Mouse (Mus musculus): Measurements from ENCODE around the gene Synpr.

The Synpr gene

DNA sequence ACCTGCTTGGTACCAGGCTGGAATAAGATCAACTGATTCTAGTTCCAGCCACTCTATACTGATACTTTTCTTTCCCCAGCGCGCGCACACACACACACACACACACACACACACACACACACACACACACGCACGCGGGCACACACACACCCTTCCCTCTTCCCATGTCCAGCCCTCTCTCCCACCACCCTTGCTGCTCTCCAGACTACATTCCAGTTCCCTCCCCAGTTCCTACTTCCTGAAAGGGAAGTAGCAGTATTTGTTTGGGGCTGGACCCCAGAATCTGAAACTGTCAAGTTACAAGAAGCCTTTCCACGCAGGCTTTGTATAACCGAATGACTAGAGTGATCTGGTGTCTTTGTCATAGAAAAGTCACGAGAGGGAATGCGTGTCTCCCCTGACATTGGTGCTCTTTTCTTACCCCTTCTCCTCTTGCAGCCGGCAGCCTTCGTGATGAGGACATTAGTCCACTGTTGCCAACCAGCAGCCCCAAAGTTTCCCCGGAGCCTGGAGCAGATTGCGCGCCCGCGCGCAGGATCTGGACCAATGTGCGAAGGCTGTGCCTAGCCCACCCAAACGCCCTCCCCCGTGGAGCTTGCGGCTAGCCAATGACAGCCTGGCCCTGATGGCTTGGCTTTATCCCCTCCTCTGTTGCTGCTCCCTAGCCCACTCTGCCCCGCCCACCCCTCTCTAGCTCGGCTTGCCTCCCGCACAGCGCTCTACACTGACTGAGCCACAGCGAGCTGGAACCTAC lies at the start of gene Synpr:
Synpr (plus strand) TSS at position 690 of the 754 bp plus-strand sequence.
- no peak for TF ChIP-seq GATA4 (IDR thresholded peaks at IDR 0.05; ENCODE audit: insufficient replicate concordance, low read length)

DNA sequence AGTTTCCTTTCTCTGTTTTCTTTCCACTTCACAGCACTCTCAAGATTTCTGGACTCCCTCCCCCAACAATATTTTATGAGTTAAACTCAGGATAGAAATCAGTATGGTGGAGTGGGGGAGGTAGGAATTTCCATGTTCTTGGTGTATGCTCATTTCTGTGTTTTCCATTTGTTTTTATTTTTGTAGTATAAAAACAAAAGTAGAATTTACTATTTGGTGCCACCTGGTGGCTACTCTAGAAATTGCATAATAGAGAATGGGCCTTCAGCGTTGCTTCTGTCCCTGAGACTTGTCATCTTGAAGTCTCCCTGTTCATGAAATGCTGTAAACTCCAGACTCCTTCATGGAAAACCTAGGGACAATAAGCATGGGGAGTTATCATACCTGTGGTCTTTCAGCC lies 47.7 kb upstream of the Synpr start:
- no peak for TF ChIP-seq GATA4 (IDR thresholded peaks at IDR 0.05; ENCODE audit: insufficient replicate concordance, low read length)

DNA sequence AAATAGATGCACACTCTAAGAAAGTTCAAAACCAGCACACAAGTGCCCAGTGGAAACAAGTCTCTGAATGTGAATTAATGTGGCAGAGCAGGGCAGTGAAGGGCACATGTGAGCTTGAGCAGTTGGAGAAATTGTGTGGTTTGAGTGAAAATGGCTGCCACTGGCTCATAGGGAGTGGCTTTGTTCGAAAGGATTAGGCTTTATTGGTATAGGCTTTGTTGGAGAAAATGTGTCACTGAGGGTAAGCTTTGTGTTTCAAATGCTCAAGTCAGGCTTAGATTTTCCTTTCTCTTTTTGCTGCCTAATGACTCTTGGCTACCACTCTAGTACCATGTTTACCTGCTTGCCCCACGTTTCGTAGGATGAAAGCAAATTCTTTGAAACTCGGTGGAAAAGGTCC lies 37.1 kb upstream of the Synpr start:
- TF ChIP-seq GATA4 (IDR thresholded peaks at IDR 0.05; ENCODE audit: insufficient replicate concordance, low read length), result no peak

- TF ChIP-seq GATA4 (IDR thresholded peaks at IDR 0.05; ENCODE audit: insufficient replicate concordance, low read length), result no peak
Observed at GRCm38 (mm10) chr14:13249361-13249760, 35.2 kb upstream of the Synpr start.

DNA sequence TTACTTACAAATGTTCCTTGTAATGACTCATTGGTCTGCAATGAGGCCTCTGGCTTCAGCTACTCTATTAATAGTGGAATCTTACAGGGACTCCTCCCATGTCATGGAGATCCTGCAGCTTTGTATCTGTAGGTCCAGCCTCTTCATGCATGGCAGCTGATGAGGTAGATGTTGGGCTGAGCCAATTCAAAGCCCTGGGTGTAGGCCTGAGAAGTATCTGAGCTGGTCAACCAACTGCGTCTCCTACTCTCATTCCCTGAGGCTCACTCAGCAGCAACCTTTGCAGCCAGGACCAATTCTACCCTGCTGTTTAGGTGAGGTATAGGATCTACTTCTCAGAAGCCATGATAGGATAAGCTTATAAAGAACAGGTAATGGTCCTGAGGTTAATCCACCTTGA lies 32.0 kb upstream of the Synpr start:
- TF ChIP-seq GATA4 (IDR thresholded peaks at IDR 0.05; ENCODE audit: insufficient replicate concordance, low read length), result no peak

DNA sequence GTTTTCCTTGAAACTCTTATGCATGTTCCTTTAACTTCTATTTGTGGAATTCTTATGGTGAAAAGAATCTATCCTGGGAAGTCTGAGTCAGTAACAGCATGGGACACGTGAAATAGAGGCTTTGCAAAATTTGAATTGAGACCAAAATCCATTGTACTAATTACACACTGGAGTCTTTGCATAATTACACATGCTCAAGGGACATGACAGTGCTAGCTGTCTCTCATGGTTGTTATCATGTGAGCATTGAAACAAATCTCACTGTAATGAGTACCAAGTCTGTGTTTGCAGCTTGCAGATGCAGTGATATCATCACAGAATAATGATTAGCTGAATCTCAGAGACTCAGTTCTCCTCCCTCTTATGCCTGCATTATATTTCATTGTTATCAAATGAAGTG lies 22.2 kb upstream of the Synpr start:
- no peak for TF ChIP-seq GATA4 (IDR thresholded peaks at IDR 0.05; ENCODE audit: insufficient replicate concordance, low read length)

GRCm38 (mm10) chr14:13266331-13266730 lies 18.2 kb upstream of the Synpr start:
- TF ChIP-seq GATA4 (IDR thresholded peaks at IDR 0.05; ENCODE audit: insufficient replicate concordance, low read length), result no peak

DNA sequence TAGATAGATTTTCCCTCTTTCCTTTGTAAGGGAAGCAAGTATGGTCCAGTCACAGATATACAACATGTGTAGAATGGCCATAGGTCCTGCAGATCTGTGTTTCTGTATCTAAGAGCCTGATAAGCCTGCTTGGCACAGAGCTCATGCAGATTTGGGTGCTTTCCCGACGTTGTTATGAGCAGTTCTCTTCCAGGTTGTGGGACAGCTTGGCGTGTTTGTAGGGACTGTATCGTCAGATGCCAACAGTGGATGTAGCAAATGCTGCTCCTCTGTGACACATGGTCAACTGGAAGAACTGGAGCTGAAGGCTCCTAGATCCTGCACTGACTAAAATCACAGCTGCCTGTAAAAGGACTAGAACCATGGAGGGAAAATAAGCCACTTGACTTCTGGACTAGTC lies 17.4 kb upstream of the Synpr start:
- no peak for TF ChIP-seq GATA4 (IDR thresholded peaks at IDR 0.05; ENCODE audit: insufficient replicate concordance, low read length)

DNA sequence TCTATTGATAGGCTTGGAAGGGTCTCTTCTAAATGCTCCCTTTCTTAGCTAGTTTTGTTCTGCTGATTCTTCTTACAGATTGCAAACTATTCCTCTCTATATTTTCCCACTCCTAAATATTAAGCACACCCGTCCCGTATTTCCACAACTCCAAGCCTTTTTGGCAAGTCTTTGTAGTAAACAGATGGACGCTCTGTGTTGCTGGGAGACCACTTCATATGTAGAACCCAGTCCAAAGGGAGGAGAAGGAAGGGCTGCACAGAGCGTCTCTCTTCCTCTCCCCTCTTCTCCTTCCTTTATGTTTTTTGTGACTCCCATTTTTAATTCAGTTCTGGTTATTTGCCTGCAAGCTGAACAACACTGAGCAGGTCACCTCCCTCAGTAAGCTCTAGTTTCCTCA lies 1.4 kb upstream of the Synpr start:
- TF ChIP-seq GATA4 (IDR thresholded peaks at IDR 0.05; ENCODE audit: insufficient replicate concordance, low read length), result no peak

GRCm38 (mm10) chr14:13284845-13285198 lies 242 bp downstream of the Synpr start:
- no peak for TF ChIP-seq GATA4 (IDR thresholded peaks at IDR 0.05; ENCODE audit: insufficient replicate concordance, low read length)

GRCm38 (mm10) chr14:13285341-13286130 lies 956 bp downstream of the Synpr start:
- no peak for TF ChIP-seq GATA4 (IDR thresholded peaks at IDR 0.05; ENCODE audit: insufficient replicate concordance, low read length)

- TF ChIP-seq GATA4 (IDR thresholded peaks at IDR 0.05; ENCODE audit: insufficient replicate concordance, low read length), result no peak
Observed at GRCm38 (mm10) chr14:13294200-13294599, 9.6 kb downstream of the Synpr start.

DNA sequence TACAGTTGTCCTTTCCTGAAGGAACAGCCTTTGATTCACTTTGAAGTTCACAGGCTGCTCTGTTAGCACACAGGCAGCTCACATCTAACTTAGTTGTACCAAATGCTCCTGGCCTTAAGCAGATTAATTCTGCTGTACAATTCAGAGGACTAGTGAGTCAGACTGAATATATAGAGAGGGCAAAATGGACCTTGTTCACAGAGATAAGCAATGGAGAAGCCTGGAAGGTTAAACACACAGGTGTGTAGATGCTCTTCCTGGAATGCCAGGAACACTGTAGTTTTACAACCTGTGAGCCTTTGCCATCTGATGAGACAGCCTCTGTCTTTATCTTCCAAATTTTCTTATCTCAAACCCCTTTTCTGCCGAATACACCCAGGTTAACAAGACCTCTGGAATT lies 29.7 kb downstream of the Synpr start:
- TF ChIP-seq GATA4 (IDR thresholded peaks at IDR 0.05; ENCODE audit: insufficient replicate concordance, low read length), result no peak

GRCm38 (mm10) chr14:13328461-13328860 lies 43.9 kb downstream of the Synpr start:
- no peak for TF ChIP-seq GATA4 (IDR thresholded peaks at IDR 0.05; ENCODE audit: insufficient replicate concordance, low read length)

DNA sequence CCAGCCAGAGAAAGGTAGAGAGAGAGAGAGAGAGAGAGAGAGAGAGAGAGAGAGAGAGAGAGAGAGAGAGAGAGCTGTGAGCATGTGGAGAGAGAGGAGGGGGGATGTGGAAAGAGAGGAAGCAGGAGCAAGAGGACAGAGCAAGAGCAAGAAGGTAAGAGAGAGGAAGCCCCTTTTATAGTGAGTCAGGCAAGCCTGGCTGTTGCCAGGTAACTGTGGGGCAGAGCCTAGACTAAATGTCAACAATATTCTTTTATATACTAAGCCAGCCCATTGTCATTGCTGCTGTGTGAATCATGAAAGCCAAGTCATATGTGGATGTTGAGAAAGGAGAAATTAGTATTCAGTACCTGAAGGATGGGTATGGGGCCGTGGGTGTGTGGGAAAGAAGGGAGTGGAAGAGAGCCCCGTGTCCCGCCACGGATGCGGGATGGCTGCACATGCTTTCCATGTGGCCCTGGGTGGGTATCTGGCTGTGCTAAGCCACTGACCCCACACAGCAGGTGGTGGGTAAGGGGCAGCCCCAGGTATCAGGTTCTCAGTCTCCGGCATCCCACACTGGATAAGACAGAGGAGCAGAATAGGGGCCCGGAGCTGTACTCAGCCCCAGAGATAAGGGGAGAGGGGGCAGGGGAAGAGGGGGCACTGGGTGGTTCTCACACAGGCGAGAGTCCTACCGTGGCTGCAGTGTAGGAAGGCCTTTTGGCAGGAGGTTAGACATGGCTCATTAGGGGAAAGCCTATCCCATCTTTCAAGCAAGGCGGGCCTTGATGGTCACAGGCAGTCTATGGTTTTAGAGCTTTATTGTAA lies 48.1 kb downstream of the Synpr start:
- no peak for TF ChIP-seq GATA4 (IDR thresholded peaks at IDR 0.05; ENCODE audit: insufficient replicate concordance, low read length)

GRCm38 (mm10) chr14:13333372-13333771 lies 48.8 kb downstream of the Synpr start:
- no peak for TF ChIP-seq GATA4 (IDR thresholded peaks at IDR 0.05; ENCODE audit: insufficient replicate concordance, low read length)
